Comparison of ENCODE assay signal across 21 mouse cellular contexts in genomic region chr14:36870257-36870656, GRCm38 (mm10).
DNase-seq lines count a peak whose midpoint lies in the region; ATAC-seq lines count a peak whose summit lies in the region.
"Had no signal": no experiment of that assay in that cellular context is flagged by ENCODE, and none has a peak within 500 bp of the region (broad histone marks: within the 10 kb centered on the region; RNA-seq: fewer than 3 reads in every experiment).

No protein-coding gene starts in this region.

- no peak overlapping the region for H3K27ac ChIP-seq in forebrain, embryonic 14.5 days (ENCODE audit: low read depth, low read length)
- H3K27ac ChIP-seq in forebrain, embryonic 12.5 days, result no peak overlapping the region
- H3K27ac ChIP-seq in kidney, embryonic 15.5 days, result no peak overlapping the region
- no peak overlapping the region for H3K27ac ChIP-seq in neural tube, embryonic 15.5 days (replicated peaks)
- H3K27ac ChIP-seq: left cerebral cortex, adult 2 months had no signal

- H3K36me3 ChIP-seq in forebrain, embryonic 14.5 days (ENCODE audit: control insufficient read depth, insufficient read depth, low read length), result no peaks in the 10 kb centered on the region
- no peaks in the 10 kb centered on the region for H3K36me3 ChIP-seq in forebrain, embryonic 12.5 days (replicated peaks)
- H3K36me3 ChIP-seq in kidney, embryonic 15.5 days, result no peaks in the 10 kb centered on the region
- no peaks in the 10 kb centered on the region for H3K36me3 ChIP-seq in neural tube, embryonic 15.5 days
- H3K36me3 ChIP-seq: G1E had no signal

- DNase-seq in forebrain, embryonic 14.5 days (ENCODE audit: low spot score), result peak; percentile 45
- no peak for DNase-seq in kidney, postnatal 25 days
- no peak for DNase-seq in neural tube, embryonic 10.5 days (ENCODE audit: extremely low spot score, low spot score)
- no peak for DNase-seq in frontal cortex, adult 2 months (ENCODE audit: extremely low spot score in 1 of 2, low spot score in 1 of 2)
- DNase-seq in thymus, postnatal 4 days, result no peak
- DNase-seq: adrenal gland, postnatal 14 days; cerebellum, adult 11-12 months; heart, postnatal 14 days; kidney, postnatal 4 days; layer of hippocampus, adult 9-11 months; lung, adult 18-20 months; lung, postnatal 14 days; right cerebral cortex, postnatal 25 days had no signal

- H3K27me3 ChIP-seq in forebrain, embryonic 14.5 days (replicated peaks; ENCODE audit: control insufficient read depth, insufficient read depth, low read length), result no peaks in the 10 kb centered on the region
- H3K27me3 ChIP-seq in forebrain, embryonic 12.5 days, result no peaks in the 10 kb centered on the region
- H3K27me3 ChIP-seq in kidney, embryonic 15.5 days, result no peaks in the 10 kb centered on the region
- no peaks in the 10 kb centered on the region for H3K27me3 ChIP-seq in neural tube, embryonic 15.5 days (replicated peaks)
- H3K27me3 ChIP-seq: heart, embryonic 12.5 days had no signal

- ATAC-seq in forebrain, embryonic 14.5 days, result peak; percentile 47; the same call in 1 of the 2 replicates
- ATAC-seq in forebrain, embryonic 12.5 days (ENCODE audit: low FRiP score), result no peak
- ATAC-seq in kidney, embryonic 15.5 days (replicated peaks; ENCODE audit: low FRiP score), result peak; percentile 77
- peak; percentile 48; the same call in 1 of the 2 replicates for ATAC-seq in neural tube, embryonic 15.5 days (ENCODE audit: low FRiP score)

- peaks cover 2% of the 10 kb centered on the region; the same call in 1 of the 2 replicates for H3K4me1 ChIP-seq in forebrain, embryonic 14.5 days (ENCODE audit: control insufficient read depth, insufficient read depth, low read length)
- H3K4me1 ChIP-seq in forebrain, embryonic 12.5 days, result no peaks in the 10 kb centered on the region
- peaks cover 9% of the 10 kb centered on the region; the same call in 1 of the 2 replicates for H3K4me1 ChIP-seq in kidney, embryonic 15.5 days
- peaks cover 5% of the 10 kb centered on the region; the same call in 1 of the 2 replicates for H3K4me1 ChIP-seq in neural tube, embryonic 15.5 days
- H3K4me1 ChIP-seq: heart, embryonic 12.5 days; megakaryocyte, embryonic 14.5 days had no signal

- WGBS in forebrain, embryonic 14.5 days, result 35% methylated on average over 6 of the region's 6 CpGs
- WGBS in forebrain, embryonic 12.5 days, result 54% methylated on average over 6 of the region's 6 CpGs
- 37% methylated on average over 6 of the region's 6 CpGs for WGBS in kidney, embryonic 15.5 days
- 62% methylated on average over 6 of the region's 6 CpGs for WGBS in neural tube, embryonic 15.5 days

- no peaks in the 10 kb centered on the region for H3K9me3 ChIP-seq in forebrain, embryonic 14.5 days (replicated peaks; ENCODE audit: control insufficient read depth, low read length)
- no peaks in the 10 kb centered on the region for H3K9me3 ChIP-seq in forebrain, embryonic 12.5 days
- H3K9me3 ChIP-seq in kidney, embryonic 15.5 days (replicated peaks), result no peaks in the 10 kb centered on the region
- H3K9me3 ChIP-seq in neural tube, embryonic 15.5 days (replicated peaks), result no peaks in the 10 kb centered on the region
- H3K9me3 ChIP-seq: G1E; heart, embryonic 12.5 days; megakaryocyte, embryonic 14.5 days had no signal

- no peak overlapping the region for H3K4me2 ChIP-seq in forebrain, embryonic 14.5 days (ENCODE audit: low read length)
- H3K4me2 ChIP-seq in forebrain, embryonic 12.5 days, result no peak overlapping the region
- no peak overlapping the region for H3K4me2 ChIP-seq in kidney, embryonic 15.5 days
- H3K4me2 ChIP-seq in neural tube, embryonic 15.5 days, result no peak overlapping the region
- H3K4me2 ChIP-seq: heart, embryonic 12.5 days; liver, embryonic 11.5 days had no signal

- no peak overlapping the region for H3K9ac ChIP-seq in forebrain, embryonic 14.5 days (ENCODE audit: low read length)
- no peak overlapping the region for H3K9ac ChIP-seq in forebrain, embryonic 12.5 days
- H3K9ac ChIP-seq in kidney, embryonic 15.5 days, result no peak overlapping the region
- H3K9ac ChIP-seq in neural tube, embryonic 15.5 days (replicated peaks), result no peak overlapping the region
- H3K9ac ChIP-seq: heart, embryonic 12.5 days had no signal

- H3K4me3 ChIP-seq in forebrain, embryonic 14.5 days (ENCODE audit: low read depth, low read length), result no peak overlapping the region
- no peak overlapping the region for H3K4me3 ChIP-seq in forebrain, embryonic 12.5 days (replicated peaks)
- no peak overlapping the region for H3K4me3 ChIP-seq in kidney, embryonic 15.5 days (replicated peaks)
- H3K4me3 ChIP-seq in neural tube, embryonic 15.5 days (replicated peaks), result no peak overlapping the region
- H3K4me3 ChIP-seq: heart, embryonic 12.5 days; left cerebral cortex, adult 2 months; megakaryocyte, embryonic 14.5 days had no signal
